Mouse (Mus musculus) erythroid progenitor cell, adult 5-6 weeks (primary cell): ENCODE data around the gene Pax2. TPM values are rescaled to one million over a fixed set of nuclear protein-coding genes. Genes with fewer than 3 reads are reported as not detected.

ENCODE experiments used
- ATAC-seq: replicated peaks from 2 replicates; pipeline ENCODE4 v1.8.0; 2016; ENCODE audit warnings: moderate number of reproducible peaks, mild to moderate bottlenecking, moderate TSS enrichment, inconsistent platforms; ENCODE audit not compliant: poor library complexity, low FRiP score, severe bottlenecking
- total RNA-seq, 2 experiments: library from RNA; stranded (forward) in 1 of 2; stranded (reverse) in 1 of 2; fragments of 150-400 nt in 1 of 2; fragments of 186-747, 209-891 nt in 1 of 2; gene quantifications; 2 replicates each; pipeline versions ENCODE4 v1.2.3 to v1.2.4; 2015 to 2017; ENCODE audit warnings: low replicate concordance in 2 of 2

Pax2 gene
- total RNA-seq, 2 experiments from 2014 or later: not detected

DNA sequence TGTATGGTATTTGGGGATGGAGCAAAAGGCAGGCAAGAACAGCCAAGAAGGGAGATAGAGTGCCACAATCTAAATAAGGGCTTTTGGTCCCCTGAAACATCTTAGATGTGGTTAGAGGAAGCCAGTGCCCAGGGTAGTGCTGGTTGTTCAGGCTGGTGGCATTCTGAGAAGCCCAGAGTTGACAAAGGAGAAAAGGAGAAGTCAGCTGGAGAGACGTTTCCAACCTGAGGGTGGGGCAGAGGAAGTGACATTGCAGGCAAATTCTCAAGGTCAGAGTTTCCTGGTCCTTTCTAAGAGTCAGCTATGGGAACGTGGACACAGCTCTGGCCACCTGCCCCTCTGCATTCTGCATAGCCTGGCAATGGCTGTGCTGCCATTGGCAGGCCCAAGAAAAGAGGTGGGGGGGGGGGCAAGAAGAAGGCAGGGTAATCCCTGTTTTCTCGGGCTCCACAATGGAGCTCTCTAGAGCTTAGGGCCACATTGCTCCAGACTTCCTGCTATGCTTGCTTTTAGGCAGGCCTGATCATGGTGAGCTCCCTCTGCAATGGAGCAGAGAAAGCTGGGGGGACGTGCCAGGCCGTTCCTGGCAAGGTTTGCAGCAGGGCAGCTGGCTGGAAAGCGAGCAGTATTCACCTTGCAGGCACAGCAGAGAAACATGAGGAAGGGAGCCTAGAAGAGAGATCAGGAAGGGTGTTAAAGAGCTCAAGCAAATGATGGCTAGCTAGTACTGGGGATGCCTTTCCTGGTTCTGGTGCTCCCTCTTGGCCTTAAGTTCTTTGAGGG lies 14.6 kb downstream of the Pax2 start:
- ATAC-seq: no peak

DNA sequence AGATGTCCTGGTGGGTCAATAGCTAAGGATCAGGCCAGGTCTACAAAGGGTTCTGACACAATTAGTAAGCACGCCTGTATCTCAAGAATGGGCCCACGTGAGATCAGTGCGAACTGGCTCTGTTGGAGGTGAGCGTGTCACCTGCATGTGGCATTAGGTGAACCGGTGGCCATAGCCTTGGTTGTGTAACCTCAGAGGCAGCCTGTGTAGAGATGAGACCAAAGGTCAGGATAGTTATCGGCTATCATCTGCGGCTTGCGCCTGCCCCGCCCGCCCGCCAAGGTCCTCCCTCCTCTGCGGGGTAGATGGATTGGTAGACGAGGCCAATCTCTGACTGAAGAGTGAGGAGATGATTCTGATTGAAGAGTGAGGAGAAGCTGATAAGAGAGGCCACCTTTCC lies 15.7 kb downstream of the Pax2 start:
- no peak for ATAC-seq

DNA sequence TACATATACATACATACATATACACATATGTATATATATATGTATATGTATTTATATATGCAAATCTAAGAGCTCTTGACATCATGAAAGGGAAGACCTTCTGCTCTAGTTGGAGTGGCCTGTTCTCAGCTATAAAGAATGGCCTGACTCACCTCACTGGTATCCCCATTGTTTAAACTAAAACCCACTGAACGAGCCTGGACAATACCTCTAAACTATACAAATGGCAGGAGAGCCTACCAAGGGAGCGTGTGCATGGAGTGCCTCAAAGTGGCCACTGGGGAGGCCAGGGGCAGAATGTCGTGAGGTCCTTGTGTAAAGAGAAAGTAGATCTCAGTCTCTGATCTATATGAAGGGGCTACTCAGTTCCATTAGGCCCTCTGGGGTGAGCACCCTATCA lies 26.1 kb downstream of the Pax2 start:
- ATAC-seq: no peak

DNA sequence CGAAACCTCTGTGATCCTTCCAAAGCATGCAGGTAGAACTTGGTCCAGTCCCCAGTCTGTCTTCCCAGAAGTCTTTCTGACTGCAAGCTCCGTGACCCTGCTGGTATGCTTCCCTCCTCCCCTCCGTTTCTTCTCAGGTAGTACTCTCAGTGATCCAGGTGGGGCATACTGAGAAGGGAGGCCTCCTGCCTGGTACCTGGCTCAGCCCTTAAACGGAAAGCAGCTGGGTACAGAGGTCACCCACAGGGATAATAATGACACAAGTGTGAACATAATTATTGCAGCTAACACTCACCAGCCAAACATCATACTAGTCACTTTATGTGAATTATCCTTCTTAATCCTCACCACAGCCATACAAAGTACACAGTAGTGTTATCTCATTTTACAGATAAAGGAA lies 28.5 kb downstream of the Pax2 start:
- ATAC-seq: no peak

DNA sequence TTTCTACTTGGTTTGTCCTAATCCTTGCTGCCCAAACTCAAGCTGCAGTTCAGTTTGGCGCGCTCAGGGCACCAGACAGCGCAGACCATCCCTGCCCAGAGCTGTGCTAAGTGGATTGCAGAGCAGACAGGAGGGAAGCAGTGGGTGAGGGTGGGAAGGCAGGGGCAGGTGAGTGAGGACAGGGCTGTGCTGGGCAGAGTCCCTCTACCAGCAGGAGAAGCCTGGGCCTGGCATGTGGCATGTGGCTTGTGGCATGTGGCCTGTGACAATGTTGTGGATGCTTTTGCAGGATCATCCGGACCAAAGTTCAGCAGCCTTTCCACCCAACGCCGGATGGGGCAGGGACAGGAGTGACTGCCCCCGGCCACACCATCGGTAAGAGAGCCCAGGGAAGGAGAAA lies 32.6 kb downstream of the Pax2 start:
- no peak for ATAC-seq

DNA sequence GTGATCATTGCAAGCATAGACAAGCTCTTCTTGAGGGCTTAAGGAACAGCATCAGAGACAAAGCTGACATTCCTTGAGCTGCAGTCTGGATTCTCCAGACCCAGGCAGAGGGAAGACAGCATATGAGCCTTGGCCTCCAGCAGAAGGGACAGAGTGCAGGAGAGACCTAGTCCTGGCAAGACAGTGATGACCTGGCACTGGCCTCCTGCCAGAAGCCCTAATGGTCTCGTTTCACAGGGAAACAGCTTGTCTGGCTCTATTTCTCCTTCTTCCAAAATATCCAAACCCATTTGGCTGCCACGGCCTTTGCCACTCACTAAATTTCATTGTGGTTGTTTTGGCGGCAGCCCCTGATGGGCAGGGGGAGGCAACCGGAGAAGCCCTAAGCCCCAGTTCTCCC lies 36.1 kb downstream of the Pax2 start:
- no peak for ATAC-seq

DNA sequence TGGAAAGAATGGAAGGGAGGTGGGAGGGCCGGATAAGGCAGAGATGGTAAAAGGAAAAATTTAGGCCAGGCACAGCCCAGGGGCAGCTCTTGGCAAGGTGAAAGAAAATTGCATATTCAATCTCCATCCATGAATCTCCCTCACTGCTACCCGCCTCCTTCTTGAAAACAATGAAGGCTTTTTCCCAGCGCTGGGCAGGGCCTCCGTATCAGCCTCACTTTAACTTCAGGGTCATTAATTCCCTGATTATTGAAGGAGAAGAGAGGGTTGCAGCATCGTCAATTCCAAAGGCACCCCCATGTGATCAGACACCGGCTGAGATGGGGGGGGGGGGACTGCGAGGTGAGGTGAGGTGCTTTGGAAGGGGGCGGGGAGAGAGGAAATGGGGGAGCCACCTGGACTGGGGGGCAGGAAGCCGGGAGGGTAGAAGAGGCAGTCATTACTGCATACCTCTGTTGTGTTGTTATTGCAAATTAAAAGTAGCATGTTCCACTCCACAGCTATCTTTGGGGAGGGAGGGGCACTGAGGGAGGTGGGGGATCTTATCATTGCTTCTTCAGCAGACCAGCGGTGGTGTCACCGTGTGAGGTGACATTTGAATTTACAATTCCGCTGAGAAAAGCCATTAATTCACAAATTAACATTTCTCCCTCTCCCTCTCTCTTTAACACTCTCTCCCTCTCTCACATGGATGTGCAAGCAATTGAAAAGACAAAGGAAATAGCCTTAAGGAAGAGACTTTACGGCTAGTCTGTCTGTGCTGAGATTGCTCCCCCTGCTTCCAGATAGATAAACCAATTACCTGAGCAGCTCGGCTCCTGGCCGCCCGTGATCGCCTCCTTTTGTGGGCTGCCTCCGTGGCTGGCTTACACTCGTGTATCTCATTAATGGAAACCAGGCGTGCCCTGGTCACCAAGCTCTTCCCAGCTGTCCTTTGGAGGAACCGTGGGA lies 41.5 kb downstream of the Pax2 start:
- ATAC-seq: no peak

DNA sequence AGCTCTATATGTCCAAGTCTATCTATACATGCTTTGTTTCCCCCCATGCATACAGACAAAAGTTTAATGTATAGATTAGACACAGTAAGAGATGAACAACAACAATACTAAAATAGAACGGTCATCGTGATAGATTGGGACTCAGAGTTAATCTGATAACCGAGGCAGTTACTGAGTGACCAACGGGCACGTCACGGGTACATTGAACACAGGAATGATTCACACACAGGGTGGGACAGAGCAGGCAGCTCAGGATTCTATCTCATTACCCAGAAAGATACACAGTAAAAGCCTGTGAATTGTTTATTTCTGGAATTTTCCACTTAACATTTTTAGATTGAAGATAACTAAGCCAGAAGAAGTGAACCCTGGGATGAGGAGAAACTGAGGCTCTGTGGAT lies 42.9 kb downstream of the Pax2 start:
- no peak for ATAC-seq

DNA sequence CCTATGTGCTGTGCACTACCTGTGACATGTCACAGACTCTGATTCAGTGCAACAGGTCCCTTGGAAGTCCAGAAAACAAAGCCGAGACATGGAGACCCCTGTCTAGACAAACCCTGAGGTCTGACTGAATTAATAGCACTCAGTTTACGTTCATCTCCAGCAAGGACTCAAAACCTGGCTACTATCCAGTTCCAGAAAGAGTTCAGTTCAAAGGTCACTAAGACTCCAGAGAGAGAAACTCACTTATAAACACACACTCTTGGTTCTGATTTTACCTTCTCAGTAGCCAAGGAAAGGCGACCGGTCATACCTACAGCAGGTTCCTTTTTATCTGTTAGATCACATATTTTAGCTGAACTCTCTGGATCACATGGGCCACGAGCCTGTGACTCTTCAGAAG lies 43.3 kb downstream of the Pax2 start:
- ATAC-seq: no peak

DNA sequence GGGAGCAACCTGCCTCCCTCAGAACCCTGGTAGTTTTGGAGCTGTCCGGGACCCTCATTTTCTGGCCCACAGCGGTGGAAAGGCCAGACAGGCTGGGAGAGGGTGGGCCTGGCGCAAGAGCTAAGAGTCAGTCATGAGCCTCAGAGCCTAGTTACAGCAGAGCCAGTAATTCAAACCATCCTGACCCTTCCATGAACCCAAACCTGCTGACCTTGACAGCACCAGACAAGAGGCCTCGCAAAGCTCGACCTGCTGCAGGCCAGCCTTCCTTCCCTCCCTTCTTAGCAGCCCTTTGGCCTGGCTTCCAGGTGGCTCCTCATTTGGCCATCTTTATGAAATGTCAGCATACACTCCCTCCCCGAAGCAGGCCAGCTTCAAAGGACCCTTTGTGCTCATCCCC lies 44.5 kb downstream of the Pax2 start:
- no peak for ATAC-seq

DNA sequence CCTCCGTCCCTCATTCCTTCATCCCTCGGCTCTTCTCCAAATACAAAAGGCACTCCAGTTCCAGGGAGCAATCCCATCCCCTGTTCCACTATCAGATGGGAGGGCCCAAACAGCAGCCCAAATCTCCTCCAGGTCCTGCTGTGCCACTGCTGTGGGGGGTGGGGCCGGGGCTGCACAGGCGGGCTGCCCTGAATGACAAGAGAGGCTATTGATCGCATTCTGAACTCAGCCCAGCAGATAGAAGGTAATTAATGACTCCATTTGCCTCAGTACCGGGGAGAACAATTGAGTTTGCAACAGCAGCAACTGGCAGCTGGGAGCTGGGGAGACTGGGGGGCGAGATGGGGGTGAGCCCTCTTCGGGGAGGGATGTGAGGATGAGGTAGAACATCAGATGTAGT lies 52.9 kb downstream of the Pax2 start:
- ATAC-seq: no peak

DNA sequence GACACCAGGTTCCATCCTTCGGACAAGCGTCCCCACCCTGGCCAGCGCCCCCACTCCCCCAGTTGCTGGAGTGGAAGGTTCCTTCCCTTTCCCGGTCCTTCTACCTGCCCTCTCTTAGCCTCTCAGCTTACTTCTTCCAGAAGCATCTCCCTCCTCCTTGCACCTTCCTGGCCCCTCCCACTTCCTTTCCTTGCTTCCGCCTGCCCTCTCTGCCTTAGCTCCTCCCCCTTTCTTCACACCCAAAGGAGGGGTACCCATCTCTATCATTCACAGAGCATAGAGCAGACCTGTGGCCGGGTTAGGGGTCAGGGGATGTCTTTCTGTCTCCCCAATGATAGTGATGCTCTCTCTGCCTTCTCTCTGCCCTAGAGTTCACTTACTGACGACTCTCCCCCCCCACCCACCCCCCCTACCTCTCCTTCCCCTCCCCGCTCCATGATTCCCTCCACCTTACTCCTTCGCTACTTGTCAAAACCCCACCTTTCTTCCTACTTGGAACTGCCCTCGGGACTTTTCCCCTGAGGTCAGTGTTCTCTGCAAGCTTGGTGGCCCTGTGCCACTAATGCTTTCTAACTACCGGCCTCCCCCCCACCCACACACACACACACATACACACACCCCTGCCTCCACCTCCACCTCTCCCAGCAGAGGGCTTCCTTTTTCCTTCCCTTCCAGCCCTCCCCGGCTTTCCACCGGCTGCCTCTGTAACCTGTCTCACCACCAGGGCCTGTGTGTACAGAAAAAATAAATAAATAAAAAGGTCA lies 57.0 kb downstream of the Pax2 start:
- no peak for ATAC-seq

DNA sequence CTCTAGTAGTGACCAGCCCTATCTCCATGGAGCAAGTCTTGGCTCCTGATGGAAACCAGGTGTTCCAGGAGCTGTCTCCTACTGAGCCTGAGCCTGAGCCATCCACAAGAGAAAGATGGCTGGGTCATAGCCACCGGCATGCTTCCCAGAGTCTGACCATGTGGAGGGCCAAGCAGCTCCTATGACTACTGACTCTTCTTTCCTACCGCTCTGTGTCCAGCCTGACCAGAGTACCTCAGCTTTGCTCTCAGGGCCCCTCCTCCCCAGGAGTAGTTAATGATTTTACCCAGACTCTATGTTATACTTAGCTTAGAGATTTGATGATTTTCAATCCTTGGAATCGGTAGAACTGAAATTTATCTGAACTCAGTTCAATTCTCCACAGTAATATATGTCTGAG lies 59.3 kb downstream of the Pax2 start:
- no peak for ATAC-seq

DNA sequence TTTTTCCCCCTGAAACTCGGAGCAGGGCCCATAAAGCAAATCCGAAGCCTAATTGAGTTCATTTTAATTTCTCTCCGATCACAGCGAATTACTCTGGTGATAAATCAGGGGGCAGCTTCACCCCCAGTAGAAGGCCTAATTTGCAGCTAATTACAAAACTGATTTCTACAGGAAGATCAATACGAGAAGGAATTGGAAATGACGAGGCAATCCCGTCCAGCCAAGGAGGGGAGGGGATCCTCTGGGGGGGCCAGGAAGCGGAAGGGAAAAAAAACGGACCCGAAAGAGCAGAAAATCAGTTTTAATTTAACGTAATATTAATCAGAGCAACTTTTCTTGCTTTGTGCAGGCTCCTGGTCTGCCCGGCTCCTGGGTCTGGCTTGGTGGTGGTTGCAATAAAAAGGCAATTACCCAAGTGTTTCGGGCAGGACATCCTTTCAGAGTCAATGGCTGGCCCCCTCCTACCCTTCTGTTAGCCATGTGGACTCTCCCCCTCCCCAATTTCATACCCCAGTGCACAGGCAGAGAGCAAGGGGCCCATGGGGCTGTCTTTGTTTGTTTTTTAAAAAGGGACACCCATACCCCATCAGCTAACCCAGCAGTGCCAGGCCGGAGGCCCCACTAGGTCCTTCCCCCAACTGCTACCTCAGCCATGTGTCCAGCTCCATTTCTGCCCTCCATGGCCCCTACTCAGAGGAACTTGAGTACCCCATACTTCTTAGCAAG lies 61.7 kb downstream of the Pax2 start:
- no peak for ATAC-seq

DNA sequence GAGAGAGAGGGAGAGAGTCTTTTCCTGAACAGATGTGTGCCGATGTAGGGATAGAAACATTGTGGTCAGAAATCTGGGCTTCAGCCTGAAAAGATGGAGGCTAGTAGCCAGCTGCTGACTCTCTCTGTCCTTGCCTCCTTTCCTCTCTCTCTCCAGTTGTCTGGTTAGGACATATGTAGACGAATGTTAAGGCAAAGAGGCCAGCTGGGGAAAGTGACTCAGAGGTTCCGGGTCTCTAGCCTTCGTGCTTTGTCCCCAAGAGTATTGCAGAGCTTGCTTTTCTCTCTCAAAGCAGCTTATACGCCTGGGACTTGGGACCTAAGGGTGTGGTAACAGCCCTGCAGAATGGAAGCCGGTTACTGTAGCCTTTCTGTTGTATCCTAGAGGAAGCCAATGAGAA lies 62.8 kb downstream of the Pax2 start:
- ATAC-seq: no peak

DNA sequence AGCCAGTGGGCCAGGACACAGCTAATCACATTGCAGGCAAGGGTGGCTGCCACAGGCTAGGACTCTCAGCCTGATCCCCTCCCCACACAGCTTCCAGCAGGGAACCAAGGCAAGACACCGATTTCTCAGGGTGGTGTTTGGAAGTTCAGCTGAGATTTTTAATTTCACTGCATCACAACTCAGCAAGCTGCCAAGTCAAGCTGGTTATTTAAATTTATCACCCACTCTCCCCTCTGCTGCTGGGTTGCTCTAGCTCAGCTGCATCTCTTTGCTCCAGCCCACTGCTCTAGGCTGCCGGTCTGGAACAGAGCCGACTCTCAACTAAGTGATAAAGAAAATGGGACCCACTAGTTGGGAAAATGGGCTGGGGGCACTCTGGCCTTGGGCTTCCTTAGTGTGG lies 65.7 kb downstream of the Pax2 start:
- ATAC-seq: no peak

DNA sequence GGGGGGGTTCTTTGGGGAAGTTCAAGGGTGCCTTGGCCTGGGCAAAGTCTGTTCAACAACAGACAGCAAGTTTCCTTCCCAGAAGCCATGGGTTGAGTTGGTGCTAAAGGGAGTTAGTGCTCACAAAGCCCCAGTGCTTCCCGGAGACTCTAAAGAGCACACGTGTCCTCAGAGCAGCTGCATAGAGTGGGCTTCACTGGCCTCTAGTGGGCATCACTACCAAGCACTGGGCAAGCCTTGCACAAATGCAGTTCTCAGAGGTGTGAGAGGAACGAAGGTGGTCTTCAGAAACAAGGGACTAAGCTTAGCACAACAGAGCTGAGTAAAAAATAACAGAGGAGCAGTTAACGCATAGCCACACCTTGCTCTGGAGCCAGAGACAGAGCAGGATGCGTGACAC lies 66.5 kb downstream of the Pax2 start:
- no peak for ATAC-seq

DNA sequence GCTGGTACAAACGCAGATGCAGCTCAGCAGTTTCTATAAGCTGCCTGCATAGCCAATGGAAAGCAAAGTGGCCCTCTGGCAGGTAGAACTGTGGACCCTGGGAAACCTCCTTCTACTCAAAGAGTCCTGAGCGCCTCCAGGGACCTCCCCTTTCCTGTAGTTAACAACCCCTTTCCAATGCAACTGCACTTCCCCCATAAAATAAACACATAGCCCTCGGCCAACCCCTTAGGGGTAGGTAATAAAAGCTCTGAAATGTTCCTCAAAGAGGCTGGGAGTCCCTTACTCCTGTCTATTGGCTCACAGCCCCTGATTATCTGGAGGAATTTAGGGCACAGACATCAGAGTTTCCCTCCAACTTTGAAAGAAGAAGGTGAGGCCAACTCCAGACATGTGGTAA lies 67.8 kb downstream of the Pax2 start:
- no peak for ATAC-seq

DNA sequence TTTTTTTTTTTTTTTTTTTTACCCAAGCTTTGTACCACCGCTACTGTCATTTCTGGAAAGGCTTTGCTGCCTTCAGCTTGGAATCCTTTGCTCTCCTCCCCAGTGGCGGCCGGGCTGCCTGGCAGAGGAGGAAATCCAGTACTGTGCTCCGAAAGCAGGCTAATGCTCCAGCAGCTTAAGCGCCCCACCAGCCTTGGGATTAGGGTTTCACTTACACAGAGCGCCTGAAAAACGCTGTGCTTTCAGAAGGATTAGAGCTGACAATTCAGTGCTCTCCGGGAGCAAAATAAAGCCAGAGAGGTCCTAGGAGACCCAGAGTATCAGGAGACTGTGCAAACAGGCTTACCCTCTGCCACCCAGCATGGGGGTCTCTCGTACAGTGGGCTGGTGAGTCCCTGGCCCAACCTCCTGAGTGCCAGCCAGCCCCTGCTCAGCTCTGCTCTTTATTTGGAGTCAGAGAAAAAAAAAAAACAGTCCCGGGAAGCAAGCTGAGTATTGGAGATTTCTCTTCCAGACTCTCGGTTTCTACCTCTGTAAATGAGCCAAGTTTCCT lies 69.4 kb downstream of the Pax2 start:
- ATAC-seq: no peak

DNA sequence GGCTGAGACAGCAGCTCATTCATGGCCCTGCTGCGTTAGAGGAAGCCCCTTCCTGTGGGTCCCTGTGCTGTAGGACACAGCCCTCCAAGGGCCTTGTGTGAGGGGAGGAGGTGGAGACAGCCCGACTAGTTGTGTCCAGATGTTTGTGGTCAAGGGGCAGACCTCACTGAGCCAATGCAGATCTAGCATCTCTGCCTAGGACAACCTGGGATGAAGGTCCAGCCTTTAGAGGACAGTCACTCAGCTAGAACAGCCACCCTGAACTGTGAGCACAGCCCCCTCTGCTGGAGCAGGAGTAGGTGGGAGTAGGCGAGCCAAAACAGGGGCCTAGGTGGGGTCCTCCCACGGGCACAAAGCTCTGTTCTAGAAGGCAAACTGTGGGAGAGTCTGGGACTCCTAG lies 70.0 kb downstream of the Pax2 start:
- ATAC-seq: no peak
